Mouse (Mus musculus) CH12.LX (cell line): ENCODE measurements around the gene Gm43552. TPM values are rescaled to one million over a fixed set of nuclear protein-coding genes. Genes with fewer than 3 reads are reported as not detected.

Experiments
- DNase-seq: peaks from one replicate; pipeline ENCODE4 v3.0.0-alpha.2; 2013; ENCODE audit errors: extremely low read depth
- H3K27ac ChIP-seq: 2 replicates; pipeline ENCODE4 v1.5.1; 2012; ENCODE audit warnings: low read depth, mild to moderate bottlenecking, control low read depth, moderate library complexity; ENCODE audit not compliant: insufficient read depth
- H3K27me3 ChIP-seq: replicated peaks from 2 replicates; pipeline ENCODE3; 2012; ENCODE audit warnings: inconsistent platforms
- H3K36me3 ChIP-seq, 2 experiments: replicated peaks in 1 of 2; 2 replicates each; pipeline versions ENCODE3 to v1.6.1; 2012; ENCODE audit warnings: inconsistent platforms in 1 of 2, low read length in 1 of 2, mild to moderate bottlenecking in 1 of 2, mixed read lengths in 1 of 2, moderate library complexity in 1 of 2; ENCODE audit not compliant: control insufficient read depth in 1 of 2, insufficient read depth in 1 of 2
- H3K4me1 ChIP-seq, 2 experiments: 2 replicates each; pipeline ENCODE4 v1.6.1; 2012; ENCODE audit warnings: inconsistent platforms in 1 of 2, moderate library complexity in 1 of 2; ENCODE audit not compliant: insufficient read depth in 2 of 2, control insufficient read depth in 1 of 2
- H3K4me2 ChIP-seq: 2 replicates; pipeline ENCODE4 v1.6.1; 2012; ENCODE audit warnings: low read depth, mild to moderate bottlenecking, control low read depth; ENCODE audit not compliant: poor library complexity, insufficient read depth, severe bottlenecking
- H3K4me3 ChIP-seq, 3 experiments: fragments of 150-350 bp in 1 of 3; sonication (generic) in 1 of 3; replicated peaks in 1 of 3; 2 replicates each; pipeline versions ENCODE3 to v1.5.1; 2011 to 2012; ENCODE audit warnings: low read depth in 2 of 3, low read length in 2 of 3, mild to moderate bottlenecking in 2 of 3, moderate library complexity in 2 of 3, control low read depth in 1 of 3, improper control_type of control experiment in 1 of 3, inconsistent platforms in 1 of 3, mixed read lengths in 1 of 3; ENCODE audit not compliant: poor library complexity in 1 of 3
- H3K79me2 ChIP-seq: replicated peaks from 2 replicates; pipeline ENCODE4 v1.6.1; 2012; ENCODE audit warnings: mild to moderate bottlenecking, moderate library complexity; ENCODE audit not compliant: control insufficient read depth, poor library complexity, insufficient read depth, severe bottlenecking; ENCODE audit errors: extremely low read depth
- H3K9ac ChIP-seq: 2 replicates; pipeline ENCODE4 v1.6.1; 2012; ENCODE audit warnings: low read depth, mild to moderate bottlenecking, control low read depth, moderate library complexity; ENCODE audit not compliant: insufficient read depth
- H3K9me3 ChIP-seq: replicated peaks from 2 replicates; pipeline ENCODE3; 2012; ENCODE audit warnings: low read length, inconsistent platforms, mixed read lengths
- MAFK ChIP-seq: IDR thresholded peaks from 2 replicates; pipeline ENCODE4 v1.6.1; 2011; ENCODE audit warnings: low read length, improper control_type of control experiment; ENCODE audit not compliant: insufficient replicate concordance
- MAZ ChIP-seq: IDR thresholded peaks from 2 replicates; pipeline ENCODE4 v1.6.1; 2012; ENCODE audit warnings: low read depth, mild to moderate bottlenecking, inconsistent platforms, low read length, improper control_type of control experiment, moderate library complexity
- PAX5 ChIP-seq: IDR thresholded peaks from 2 replicates; pipeline ENCODE4 v1.6.1; 2012; ENCODE audit warnings: low read length, inconsistent platforms, mixed read lengths
- ZMIZ1 ChIP-seq: IDR thresholded peaks from 2 replicates; pipeline ENCODE4 v1.6.1; 2012; ENCODE audit warnings: low read depth, mild to moderate bottlenecking, inconsistent platforms, low read length, improper control_type of control experiment
- dilution Hi-C: fragments of 300-500 bp; cut with MboI; formaldehyde crosslinking; loops from 2 replicates; pipeline ENCODE4 v1.14.3; 2020; ENCODE audit warnings: low sequenced_read_pairs; ENCODE audit not compliant: extremely low pct_unique_long_range_greater_than_20kb, extremely low pct_ligation_motif_present
- in situ Hi-C: fragments of 300-500 bp; cut with MboI; formaldehyde crosslinking; loops from 3 replicates; pipeline ENCODE4 v1.14.3; 2019; ENCODE audit warnings: low sequenced_read_pairs, low pct_ligation_motif_present, low pct_unique_long_range_greater_than_20kb, mixed read lengths
- polyA plus RNA-seq: library from polyadenylated mRNA; unstranded; fragments of >175 nt; gene quantifications from 2 replicates; pipeline ENCODE4 v1.2.1, GENCODE M21; 2012; ENCODE audit warnings: low read depth; ENCODE audit not compliant: insufficient read length
- total RNA-seq, 2 experiments: library from RNA; depleted of rRNA; stranded (reverse); fragments of 300-350 nt in 1 of 2; fragments of >200 nt in 1 of 2; gene quantifications; 2 replicates each; pipeline ENCODE4 v1.2.3; 2012 to 2014

Gene Gm43552
- total and polyA plus RNA-seq, 3 experiments: 2.1 TPM; not detected in 2

GRCm38 (mm10) chr5:65385704-65386103 lies 106.9 kb downstream of the Gm43552 start:
- dilution Hi-C loops: no loop called here
- H3K27ac ChIP-seq: no peak overlapping the region
- peaks cover 32 to 40% of the 10 kb centered on the region in 2 experiments for H3K36me3 ChIP-seq
- no peak for DNase-seq
- no peak overlapping the region for H3K4me3 ChIP-seq
- peaks cover 0 to 16% of the 10 kb centered on the region in 2 experiments; a peak in 2 of 4 replicates for H3K4me1 ChIP-seq
- in situ Hi-C loops: no loop called here
- no peak overlapping the region for H3K9ac ChIP-seq
- TF ChIP-seq MAZ (no peak), PAX5 (no peak), ZMIZ1 (peak; percentile 36; the same call in 1 of the 2 replicates), MAFK (0 out of 2 replicates have a peak, but pooled peaks have one; percentile 5)
- no peaks in the 10 kb centered on the region for H3K9me3 ChIP-seq
- no peak overlapping the region for H3K4me2 ChIP-seq
- peaks cover 21% of the 10 kb centered on the region for H3K79me2 ChIP-seq
- H3K27me3 ChIP-seq: no peaks in the 10 kb centered on the region

Other genes starting within 250 kb of the Gm43552 start
- 75.5 and 83.1 TPM in 2 replicates for gene Rfc1, start 157.2 kb downstream of the Gm43552 start, total RNA-seq (2012; rRNA removed)
- gene Rfc1, start 157.2 kb downstream of the Gm43552 start, total RNA-seq (2014; rRNA removed): 62.4 and 64.9 TPM in 2 replicates
- gene Rfc1, start 157.2 kb downstream of the Gm43552 start, polyA plus RNA-seq: 80.8 and 108 TPM in 2 replicates
- gene Klb, start 144.5 kb downstream of the Gm43552 start, total RNA-seq (2012; rRNA removed): not detected in 2 replicates
- gene Klb, start 144.5 kb downstream of the Gm43552 start, total RNA-seq (2014; rRNA removed): not detected in 2 replicates
- gene Klb, start 144.5 kb downstream of the Gm43552 start, polyA plus RNA-seq: not detected in 2 replicates
- gene Rpl9, start 101.4 kb downstream of the Gm43552 start, total RNA-seq (2012; rRNA removed): 2,286 and 2,418 TPM in 2 replicates
- gene Rpl9, start 101.4 kb downstream of the Gm43552 start, total RNA-seq (2014; rRNA removed): 3,292 and 3,671 TPM in 2 replicates
- 1,001 and 1,107 TPM in 2 replicates for gene Rpl9, start 101.4 kb downstream of the Gm43552 start, polyA plus RNA-seq
- gene Lias, start 101.3 kb downstream of the Gm43552 start, total RNA-seq (2012; rRNA removed): 34.6 and 38.9 TPM in 2 replicates
- gene Lias, start 101.3 kb downstream of the Gm43552 start, total RNA-seq (2014; rRNA removed): 57.7 and 66.4 TPM in 2 replicates
- 52.6 and 54.6 TPM in 2 replicates for gene Lias, start 101.3 kb downstream of the Gm43552 start, polyA plus RNA-seq
- 8.9 and 9.8 TPM in 2 replicates for gene Ugdh, start 56.9 kb downstream of the Gm43552 start, total RNA-seq (2012; rRNA removed)
- gene Ugdh, start 56.9 kb downstream of the Gm43552 start, total RNA-seq (2014; rRNA removed): 40.3 and 45.7 TPM in 2 replicates
- 37.7 and 38.0 TPM in 2 replicates for gene Ugdh, start 56.9 kb downstream of the Gm43552 start, polyA plus RNA-seq
- gene Smim14, start 44.4 kb upstream of the Gm43552 start, total RNA-seq (2012; rRNA removed): 9.7 and 11.4 TPM in 2 replicates
- 46.4 and 50.2 TPM in 2 replicates for gene Smim14, start 44.4 kb upstream of the Gm43552 start, total RNA-seq (2014; rRNA removed)
- gene Smim14, start 44.4 kb upstream of the Gm43552 start, polyA plus RNA-seq: 19.3 and 19.7 TPM in 2 replicates
- 56.7 and 58.8 TPM in 2 replicates for gene Ube2k, start 44.4 kb upstream of the Gm43552 start, total RNA-seq (2012; rRNA removed)
- gene Ube2k, start 44.4 kb upstream of the Gm43552 start, total RNA-seq (2014; rRNA removed): 51.4 and 54.9 TPM in 2 replicates
- 293 and 310 TPM in 2 replicates for gene Ube2k, start 44.4 kb upstream of the Gm43552 start, polyA plus RNA-seq
- 126 and 129 TPM in 2 replicates for gene Pds5a, start 205.4 kb upstream of the Gm43552 start, total RNA-seq (2012; rRNA removed)
- 178 and 198 TPM in 2 replicates for gene Pds5a, start 205.4 kb upstream of the Gm43552 start, total RNA-seq (2014; rRNA removed)
- gene Pds5a, start 205.4 kb upstream of the Gm43552 start, polyA plus RNA-seq: 116 and 140 TPM in 2 replicates